Mouse (Mus musculus) liver, adult 10 weeks (tissue): ENCODE measurements around the gene Klf16. TPM values are rescaled to one million over a fixed set of nuclear protein-coding genes. Genes with fewer than 3 reads are reported as not detected.

ENCODE experiments used
- polyA plus RNA-seq: library from polyadenylated mRNA; stranded (reverse); fragments of 350-450 nt; fragmentation: Illumina TruSeq; extraction: RNeasy Lipid Tissue Mini Kit (QIAGEN cat#74804); gene quantifications from one replicate; pipeline ENCODE4 v1.2.3, GENCODE M21; 2014; ENCODE audit warnings: low read depth, low replicate concordance

Gene Klf16
- 0.50 TPM for polyA plus RNA-seq

DNA sequence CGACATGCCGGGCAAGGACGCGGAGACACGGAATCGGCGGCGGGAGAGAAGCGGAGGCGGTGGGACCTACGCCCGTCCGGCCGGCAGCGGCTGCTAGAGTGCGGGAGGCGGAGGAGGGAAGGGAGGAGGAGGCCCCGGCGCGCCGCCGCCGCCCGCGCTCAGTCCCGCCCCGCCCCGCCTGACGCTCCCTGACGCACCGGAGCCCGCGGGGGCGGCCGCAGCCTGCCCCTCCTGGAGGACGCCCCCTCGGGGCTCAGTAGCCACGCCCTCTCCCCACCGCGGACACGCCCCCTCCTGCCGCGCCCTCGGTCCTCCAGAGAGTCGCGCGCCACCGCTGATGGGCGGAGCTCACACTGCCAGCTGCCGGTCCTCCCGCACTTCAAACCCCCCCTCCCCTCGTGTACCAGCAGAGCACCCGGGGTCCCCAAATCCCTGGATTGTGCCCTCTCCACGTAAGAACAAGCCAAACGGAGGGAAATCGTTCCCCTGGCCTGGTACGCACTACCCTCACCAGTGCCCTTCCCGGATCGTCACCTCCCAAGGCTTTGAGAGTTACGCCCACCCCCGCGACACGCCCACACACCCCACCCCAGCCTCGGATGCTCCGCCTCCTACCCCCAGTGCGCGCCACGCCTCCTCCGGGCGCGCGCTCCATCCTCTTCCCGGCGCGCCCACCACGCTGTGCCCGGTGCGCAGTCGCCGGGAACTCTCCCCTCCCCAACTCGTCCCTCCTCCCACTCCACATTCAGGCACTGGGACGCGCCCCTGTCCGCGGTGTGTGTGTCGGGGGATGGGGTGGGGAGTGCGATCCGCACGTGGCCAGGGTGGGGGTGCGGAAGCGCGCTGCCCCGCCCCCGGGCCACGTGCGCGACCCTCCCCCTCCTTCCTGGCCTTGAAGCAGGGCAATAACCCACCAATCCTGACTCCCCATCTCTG is at the start of gene Klf16:
Gene Klf16, minus strand, starts transcription at position 127 of the 936 bp plus-strand sequence.

DNA sequence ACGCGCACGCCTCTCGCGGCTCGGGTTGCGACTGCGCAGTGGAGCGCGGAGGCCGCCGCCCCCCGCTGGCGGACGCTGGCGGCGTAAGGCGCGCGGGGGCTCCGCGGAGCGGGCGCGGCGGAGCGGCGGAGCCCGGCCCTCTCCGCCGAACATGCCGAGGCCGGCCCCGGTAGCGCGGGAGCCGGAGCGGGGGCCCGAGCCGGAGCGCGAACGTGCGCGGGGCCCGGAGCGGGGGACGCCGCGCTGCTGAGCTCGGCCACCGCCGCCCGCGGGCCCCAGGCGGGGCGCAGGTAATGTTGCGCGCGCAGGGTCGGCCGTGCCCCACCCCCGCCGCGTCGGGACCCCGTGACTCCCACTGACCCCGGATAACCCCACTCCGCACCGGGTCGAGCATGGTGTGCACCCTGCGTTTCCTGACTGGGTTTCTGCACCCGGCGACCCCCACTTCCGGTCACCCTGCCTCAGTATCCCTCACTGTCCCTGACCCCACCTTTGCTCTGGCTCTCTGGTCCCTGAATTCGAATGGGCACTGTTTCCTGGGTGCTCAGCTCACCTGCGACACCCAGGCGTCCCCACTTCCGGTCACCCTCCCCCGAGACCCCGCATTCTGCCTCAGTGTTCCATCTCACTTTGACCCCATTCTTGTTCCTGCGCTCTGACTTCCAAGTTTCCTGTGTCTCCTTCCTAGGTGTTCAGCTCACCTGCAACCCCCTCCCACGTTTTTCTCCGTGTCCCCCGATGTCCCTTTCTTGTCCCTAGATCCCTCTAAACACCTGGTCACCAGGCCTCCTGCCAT is 45.7 kb upstream of the Klf16 start, which contains the start of gene Csnk1g2:
Gene Csnk1g2, plus strand, starts transcription at position 178 of the 796 bp plus-strand sequence.

DNA sequence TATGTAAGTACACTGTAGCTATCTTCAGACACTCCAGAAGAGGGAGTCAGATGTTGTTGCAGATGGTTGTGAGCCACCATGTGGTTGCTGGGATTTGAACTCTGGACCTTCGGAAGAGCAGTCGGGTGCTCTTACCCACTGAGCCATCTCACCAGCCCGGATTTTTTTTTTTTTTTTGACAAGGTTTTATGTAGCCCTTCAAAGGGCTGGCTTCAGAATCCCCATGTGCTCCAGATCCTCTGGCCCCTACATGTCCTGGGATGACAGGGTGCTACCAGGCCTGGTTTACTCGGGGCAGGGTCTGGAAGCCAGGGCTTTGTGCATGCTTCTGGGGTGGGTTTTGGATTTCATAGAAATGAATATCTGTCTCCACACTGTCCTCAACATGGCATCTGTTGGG is 28.6 kb upstream of the Klf16 start, which contains the start of gene Gm49322:
Gene Gm49322, plus strand, starts transcription at position 301 of the 400 bp plus-strand sequence.

GRCm38 (mm10) chr10:80602698-80603325 is 25.7 kb upstream of the Klf16 start, which contains the start of the genes Scamp4 and Adat3:
TSS of gene Scamp4 (plus strand) at chr10:80602872.
TSS of gene Adat3 (plus strand) at chr10:80602880.

DNA sequence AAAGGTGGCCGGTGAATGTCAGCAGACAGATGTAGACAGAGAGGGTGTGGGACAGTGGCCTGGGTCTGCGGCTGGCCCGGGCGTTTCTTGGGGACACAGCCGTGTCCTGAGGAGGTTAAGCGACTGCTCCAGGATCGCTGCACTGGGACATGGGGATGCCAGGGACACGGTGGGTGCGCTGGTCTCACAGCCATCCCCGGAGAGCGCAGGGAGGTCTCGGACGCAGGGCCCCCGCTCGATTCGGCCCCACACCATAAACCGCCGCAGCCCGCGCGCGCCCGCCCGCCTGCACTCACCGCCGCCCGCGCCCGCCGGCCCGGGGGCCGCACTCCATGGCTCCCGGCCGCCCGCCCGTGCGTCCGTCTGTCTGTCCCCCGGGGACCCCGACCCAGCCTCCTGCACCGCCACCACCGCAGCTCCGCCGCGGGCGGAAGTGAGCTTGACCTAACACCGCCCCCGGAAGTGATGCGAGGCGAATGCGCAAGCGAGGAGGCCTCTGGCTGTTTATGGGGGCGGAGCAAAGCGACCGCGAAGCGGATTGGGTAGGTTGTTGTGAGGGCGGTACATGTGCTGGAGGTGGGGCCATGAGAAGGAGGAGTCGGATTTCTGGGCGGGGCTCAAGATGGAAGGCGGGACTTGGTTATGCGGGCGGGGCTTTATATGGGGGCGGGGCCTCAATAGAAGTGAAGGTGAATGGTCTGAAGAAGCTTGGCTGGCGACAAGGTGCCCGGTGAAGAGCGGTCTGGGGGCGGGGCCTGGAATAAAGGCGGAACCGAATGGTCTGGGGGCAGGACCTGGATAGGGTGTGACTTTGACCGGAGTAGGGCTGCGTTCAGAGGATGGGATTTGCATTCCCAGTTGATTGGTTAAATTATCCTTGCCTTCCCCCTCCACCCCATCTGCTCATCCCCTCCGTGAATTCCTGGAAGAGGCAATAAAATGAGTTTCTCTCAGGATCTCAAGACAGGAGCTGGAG is 13.0 kb upstream of the Klf16 start, which contains the start of gene Abhd17a:
Gene Abhd17a, minus strand, starts transcription at position 463 of the 976 bp plus-strand sequence.

GRCm38 (mm10) chr10:80561116-80561944 is 15.8 kb downstream of the Klf16 start, which contains the start of gene Rexo1:
TSS of gene Rexo1 (minus strand) at chr10:80561560.

DNA sequence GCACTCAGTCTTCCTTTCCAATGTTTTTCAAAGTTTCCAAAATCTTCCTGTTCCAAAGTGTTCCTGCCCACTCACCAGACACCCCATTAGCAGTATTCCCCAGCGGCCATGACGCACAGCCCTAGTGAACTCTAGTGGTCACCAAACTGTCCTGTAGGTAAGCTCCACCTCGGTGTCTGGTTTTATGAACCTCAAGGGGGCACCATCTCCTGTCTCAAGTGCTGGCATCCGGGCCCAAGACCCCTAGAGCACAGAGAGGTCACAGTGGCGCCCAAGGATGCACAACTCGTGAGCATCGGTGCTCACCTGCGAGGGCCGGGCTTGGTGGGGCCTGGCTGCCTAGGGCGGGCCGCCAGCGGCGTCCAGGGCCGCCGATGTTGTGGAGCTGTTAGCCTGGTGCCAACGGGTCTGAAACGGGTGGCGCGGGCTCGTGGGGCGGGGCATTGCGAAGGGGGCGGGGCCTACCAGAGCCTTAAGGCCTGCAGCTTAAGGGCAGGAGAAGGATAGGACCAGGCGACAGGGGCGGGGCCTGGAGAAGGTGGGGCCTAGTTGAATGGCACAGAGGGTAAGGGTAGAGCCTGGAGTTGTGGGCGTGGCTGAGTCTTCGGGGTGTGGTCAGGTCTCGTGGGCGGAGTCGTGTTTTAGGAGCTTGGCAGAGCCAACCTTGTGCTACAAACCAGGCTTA is 38.3 kb downstream of the Klf16 start, which contains the start of gene Atp8b3:
Gene Atp8b3, minus strand, starts transcription at position 415 of the 685 bp plus-strand sequence.

Other genes with a start within 250 kb of the Klf16 start
- gene Pcsk4, start 247.8 kb downstream of the Klf16 start, polyA plus RNA-seq = 0.32 TPM
- 47.3 TPM for gene Reep6, start 247.4 kb downstream of the Klf16 start, polyA plus RNA-seq
- 0.13 TPM for gene Adamtsl5, start 228.9 kb downstream of the Klf16 start, polyA plus RNA-seq
- gene Plk5, start 220.9 kb downstream of the Klf16 start, polyA plus RNA-seq = not detected
- gene Mex3d, start 189.7 kb downstream of the Klf16 start, polyA plus RNA-seq = 1.4 TPM
- 0.98 TPM for gene Mbd3, start 177.8 kb downstream of the Klf16 start, polyA plus RNA-seq
- 3.9 TPM for gene Uqcr11, start 170.5 kb downstream of the Klf16 start, polyA plus RNA-seq
- 1.3 TPM for gene Tcf3, start 143.7 kb downstream of the Klf16 start, polyA plus RNA-seq
- gene Onecut3, start 82.5 kb downstream of the Klf16 start, polyA plus RNA-seq = not detected
- not detected for gene Atp8b3, start 38.2 kb downstream of the Klf16 start, polyA plus RNA-seq
- 0.72 TPM for gene Rexo1, start 15.8 kb downstream of the Klf16 start, polyA plus RNA-seq
- not detected for gene Abhd17a, start 13.0 kb upstream of the Klf16 start, polyA plus RNA-seq
- 1.7 TPM for gene Scamp4, start 25.6 kb upstream of the Klf16 start, polyA plus RNA-seq
- not detected for gene Adat3, start 25.6 kb upstream of the Klf16 start, polyA plus RNA-seq
- not detected for gene Gm49322, start 28.7 kb upstream of the Klf16 start, polyA plus RNA-seq
- gene Csnk1g2, start 45.5 kb upstream of the Klf16 start, polyA plus RNA-seq = 1.4 TPM
- 0.53 TPM for gene Btbd2, start 79.8 kb upstream of the Klf16 start, polyA plus RNA-seq
- 3.1 TPM for gene Mknk2, start 100.8 kb upstream of the Klf16 start, polyA plus RNA-seq
- gene Mob3a, start 124.7 kb upstream of the Klf16 start, polyA plus RNA-seq = 1.0 TPM
- gene Izumo4, start 124.9 kb upstream of the Klf16 start, polyA plus RNA-seq = 2.7 TPM
- gene Ap3d1, start 164.9 kb upstream of the Klf16 start, polyA plus RNA-seq = 7.5 TPM
- 1.1 TPM for gene Dot1l, start 177.9 kb upstream of the Klf16 start, polyA plus RNA-seq
- 1.1 TPM for gene Sf3a2, start 220.9 kb upstream of the Klf16 start, polyA plus RNA-seq
- 5.0 TPM for gene Plekhj1, start 221.3 kb upstream of the Klf16 start, polyA plus RNA-seq
- gene Amh, start 227.9 kb upstream of the Klf16 start, polyA plus RNA-seq = not detected
- gene Jsrp1, start 236.2 kb upstream of the Klf16 start, polyA plus RNA-seq = not detected
- gene Oaz1, start 249.3 kb upstream of the Klf16 start, polyA plus RNA-seq = 152 TPM